Mouse (Mus musculus) lung, postnatal 0 days (tissue): ENCODE results near the gene Npas2.

ENCODE experiments used
- CTCF ChIP-seq: IDR thresholded peaks from 2 replicates; pipeline ENCODE4 v1.5.1; 2016; ENCODE audit warnings: antibody characterized with exemption, mild to moderate bottlenecking
- EP300 ChIP-seq: IDR thresholded peaks from 2 replicates; pipeline ENCODE4 v1.6.1; 2016; ENCODE audit warnings: antibody characterized with exemption, mild to moderate bottlenecking, control low read depth

DNA sequence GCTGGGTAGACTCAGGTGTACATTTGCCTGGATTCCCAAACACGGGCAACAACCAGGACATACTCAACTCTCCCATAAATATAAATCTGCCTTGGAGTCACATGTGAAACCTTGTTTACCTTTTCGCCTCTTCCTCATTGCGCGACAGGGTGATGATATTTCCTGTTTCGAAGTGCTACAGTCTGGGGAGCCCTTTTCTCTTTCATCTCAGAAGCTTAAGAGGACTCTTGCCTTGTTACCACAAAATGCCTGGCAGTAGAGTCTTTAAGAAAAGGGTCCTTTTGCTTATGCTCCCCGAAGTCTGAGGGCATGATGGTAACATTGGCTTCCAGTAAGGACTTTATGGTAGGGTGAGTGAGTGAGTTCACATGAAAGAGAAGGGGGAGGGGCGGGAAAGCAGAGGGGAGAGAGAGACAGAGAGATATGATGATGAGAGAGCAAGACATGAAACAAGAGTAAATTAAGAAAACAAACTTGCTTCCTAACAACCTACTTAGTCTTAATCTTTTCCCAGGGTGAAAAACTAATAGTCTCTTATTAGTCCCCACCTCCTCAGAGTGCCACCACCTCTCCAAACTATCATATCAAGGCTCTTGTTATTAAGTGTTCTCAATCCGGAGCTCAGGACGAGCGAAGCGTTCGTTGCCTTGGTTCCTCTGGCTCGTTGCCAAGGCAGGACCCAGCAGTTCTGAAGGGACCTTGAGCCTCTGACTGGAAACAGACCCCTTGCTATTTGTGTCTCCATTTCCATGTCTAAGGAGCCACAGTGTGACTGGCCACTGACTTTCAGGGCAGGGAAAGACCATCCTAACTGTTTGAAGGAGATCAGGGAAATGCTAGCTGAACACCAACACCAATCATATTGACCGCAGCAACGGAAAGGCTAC, 87.7 kb downstream of the Npas2 start:
- no peak for TF ChIP-seq CTCF
- TF ChIP-seq EP300, result no peak
